ENCODE assay signal across 20 mouse cellular contexts in genomic region chr9:15297112-15297511, GRCm38 (mm10). TPM values are rescaled to one million over a fixed set of nuclear protein-coding genes. Genes with fewer than 3 reads are reported as not detected.
"Had no signal": no experiment of that assay in that cellular context is flagged by ENCODE, and none has a peak within 500 bp of the region (broad histone marks: within the 10 kb centered on the region; RNA-seq: fewer than 3 reads in every experiment).

No protein-coding gene starts in this region.

- H3K4me2 ChIP-seq: lung, embryonic 14.5 days; midbrain, embryonic 12.5 days; neural tube, embryonic 13.5 days; neural tube, embryonic 15.5 days; stomach, embryonic 15.5 days had no signal

- DNase-seq: lung, adult 18-20 months; lung, embryonic 14.5 days; lung, postnatal 10 days; lung, postnatal 4 days; midbrain, embryonic 14.5 days; retina, postnatal 1 day; right cerebral cortex, adult 18-20 months; right cerebral cortex, postnatal 25 days; thymus, adult 2 months; thymus, postnatal 25 days; thymus, postnatal 4 days had no signal

- H3K27me3 ChIP-seq: midbrain, embryonic 12.5 days; neural tube, embryonic 13.5 days; neural tube, embryonic 15.5 days; stomach, embryonic 15.5 days had no signal

- H3K27ac ChIP-seq: midbrain, embryonic 10.5 days; midbrain, embryonic 12.5 days; neural tube, embryonic 13.5 days; neural tube, embryonic 15.5 days; stomach, embryonic 15.5 days; stomach, postnatal 0 days had no signal

- ATAC-seq: midbrain, embryonic 16.5 days had no signal

- H3K9me3 ChIP-seq: midbrain, embryonic 10.5 days; midbrain, embryonic 12.5 days; neural tube, embryonic 13.5 days; neural tube, embryonic 15.5 days; stomach, embryonic 15.5 days had no signal

- H3K9ac ChIP-seq: lung, embryonic 14.5 days; midbrain, embryonic 12.5 days; neural tube, embryonic 13.5 days; neural tube, embryonic 15.5 days; stomach, embryonic 15.5 days had no signal

- H3K36me3 ChIP-seq: midbrain, embryonic 10.5 days; stomach, embryonic 15.5 days had no signal

- H3K4me1 ChIP-seq: midbrain, embryonic 10.5 days; midbrain, embryonic 12.5 days; neural tube, embryonic 13.5 days; neural tube, embryonic 15.5 days had no signal

- H3K4me3 ChIP-seq: midbrain, embryonic 10.5 days; midbrain, embryonic 12.5 days; myocyte; neural tube, embryonic 13.5 days; neural tube, embryonic 15.5 days; stomach, embryonic 15.5 days had no signal

RNA-seq across cellular contexts. Expression of gene Vstm5, which starts 58.3 kb away (rescaled TPM):
- total RNA-seq: megakaryocyte, adult 5-6 weeks had no signal
- polyA plus RNA-seq: myocyte had no signal
